Mouse (Mus musculus): ENCODE results near the gene Myo1f. TPM values are rescaled to one million over a fixed set of nuclear protein-coding genes. Genes with fewer than 3 reads are reported as not detected.

Gene Myo1f
- total and polyA plus RNA-seq, 3 experiments = 0.08 to 0.40 TPM; not detected in 1

- Histone ChIP-seq H3K27ac (ENCODE audit: control insufficient read depth, low read depth, low read length) (no peak overlapping the region), H3K9me3 (replicated peaks; ENCODE audit: insufficient read depth, low read length) (no peaks in the 10 kb centered on the region), H3K4me3 (ENCODE audit: control insufficient read depth in 1 of 2, insufficient read depth in 1 of 2, low read depth in 2 of 2, low read length in 2 of 2) (no peak overlapping the region), H3K79me2 (ENCODE audit: control insufficient read depth, insufficient read depth, low read length, poor library complexity) (peaks cover 6% of the 10 kb centered on the region), H3K9ac (ENCODE audit: control insufficient read depth, low read depth, low read length, poor library complexity, severe bottlenecking) (no peak overlapping the region), H3K4me1 (ENCODE audit: control insufficient read depth in 1 of 2, insufficient read depth in 2 of 2, low read length in 2 of 2) (peaks cover 5 to 8% of the 10 kb centered on the region in 2 experiments; a peak in 3 of 4 replicates), H3K36me3 (ENCODE audit: control insufficient read depth in 1 of 2, insufficient read depth in 2 of 2, low read length in 2 of 2) (0 out of 4 replicates have a peak, but pooled peaks cover 0 to 2% of the 10 kb centered on the region in 2 experiments), H3K27me3 (ENCODE audit: control insufficient read depth in 1 of 2, insufficient read depth in 2 of 2, low read length in 2 of 2) (peaks cover 4 to 7% of the 10 kb centered on the region in 2 experiments)
- TF ChIP-seq KAT2A (conservative IDR thresholded peaks at IDR 0.05; ENCODE audit: low read depth, low read length) = no peak
- no peak for TF ChIP-seq ETS1 (IDR thresholded peaks at IDR 0.05; ENCODE audit: low read depth, low read length)
- no peak for TF ChIP-seq ZKSCAN1 (IDR thresholded peaks at IDR 0.05; ENCODE audit: low read depth, low read length)
- no peak for TF ChIP-seq RCOR1 (IDR thresholded peaks at IDR 0.05; ENCODE audit: low read depth, low read length)
- no peak for TF ChIP-seq GATA1 (IDR thresholded peaks at IDR 0.05; ENCODE audit: low read depth, low read length)
- no peak for TF ChIP-seq E2F4 (IDR thresholded peaks at IDR 0.05; ENCODE audit: borderline replicate concordance, low read depth, low read length)
- no peak for TF ChIP-seq UBTF (IDR thresholded peaks at IDR 0.05; ENCODE audit: borderline replicate concordance, insufficient read depth, low read depth, low read length)
- no peak for TF ChIP-seq POLR2A (IDR thresholded peaks at IDR 0.05; ENCODE audit: control insufficient read depth in 1 of 2, insufficient read depth in 1 of 2, low read depth in 1 of 2, low read length in 2 of 2, poor library complexity in 1 of 2)
- no peak for TF ChIP-seq ZNF384 (IDR thresholded peaks at IDR 0.05; ENCODE audit: low read depth, low read length)
- TF ChIP-seq JUND (IDR thresholded peaks at IDR 0.05; ENCODE audit: low read depth, low read length) = no peak
- no peak for TF ChIP-seq RAD21 (IDR thresholded peaks at IDR 0.05; ENCODE audit: low read depth, low read length)
- no peak for DNase-seq (ENCODE audit: low read depth, low spot score)
Measured at GRCm38 (mm10) chr17:33520366-33520765, 35.1 kb upstream of the Myo1f start.

- H3K36me3 ChIP-seq (ENCODE audit: control insufficient read depth in 1 of 2, insufficient read depth in 2 of 2, low read length in 2 of 2) = 0 out of 4 replicates have a peak, but pooled peaks cover 0 to 2% of the 10 kb centered on the region in 2 experiments
- TF ChIP-seq EP300 (IDR thresholded peaks at IDR 0.05; ENCODE audit: low read depth in 1 of 2, low read length in 2 of 2) = no peak
- no peak for TF ChIP-seq MYB (IDR thresholded peaks at IDR 0.05; ENCODE audit: low read depth, low read length)
- no peak for TF ChIP-seq POLR2AphosphoS2 (IDR thresholded peaks at IDR 0.05; ENCODE audit: low read length)
- TF ChIP-seq SIN3A (IDR thresholded peaks at IDR 0.05; ENCODE audit: low read length) = no peak
- TF ChIP-seq TBP (IDR thresholded peaks at IDR 0.05; ENCODE audit: low read depth, low read length) = no peak
- peaks cover 2% of the 10 kb centered on the region in 2 experiments; a peak in 3 of 4 replicates for H3K27me3 ChIP-seq (ENCODE audit: control insufficient read depth in 1 of 2, insufficient read depth in 2 of 2, low read length in 2 of 2)
- no peak overlapping the region for H3K27ac ChIP-seq (ENCODE audit: control insufficient read depth, low read depth, low read length)
- H3K4me3 ChIP-seq (ENCODE audit: control insufficient read depth in 1 of 2, insufficient read depth in 1 of 2, low read depth in 2 of 2, low read length in 2 of 2) = peak overlapping the region; percentile 18 to 99; a peak in 3 of 4 replicates
- peak; percentile 17 for DNase-seq (ENCODE audit: low read depth, low spot score)
- peaks cover 7% of the 10 kb centered on the region for H3K79me2 ChIP-seq (ENCODE audit: control insufficient read depth, insufficient read depth, low read length, poor library complexity)
- H3K9me3 ChIP-seq (replicated peaks; ENCODE audit: insufficient read depth, low read length) = no peaks in the 10 kb centered on the region
- peaks cover 5 to 8% of the 10 kb centered on the region in 2 experiments; a peak in 3 of 4 replicates for H3K4me1 ChIP-seq (ENCODE audit: control insufficient read depth in 1 of 2, insufficient read depth in 2 of 2, low read length in 2 of 2)
- peak overlapping the region; percentile 29; the same call in 1 of the 2 replicates for H3K9ac ChIP-seq (ENCODE audit: control insufficient read depth, low read depth, low read length, poor library complexity, severe bottlenecking)
Measured at GRCm38 (mm10) chr17:33523431-33523917, 32.0 kb upstream of the Myo1f start.

Measured in MEL (cell line).